Mouse (Mus musculus): ENCODE data around the gene Dclk1. TPM values are rescaled to one million over a fixed set of nuclear protein-coding genes. Genes with fewer than 3 reads are reported as not detected.

Dclk1 gene
- polyA plus RNA-seq, 1 experiment from 2014 or later, result 14.2 TPM

DNA sequence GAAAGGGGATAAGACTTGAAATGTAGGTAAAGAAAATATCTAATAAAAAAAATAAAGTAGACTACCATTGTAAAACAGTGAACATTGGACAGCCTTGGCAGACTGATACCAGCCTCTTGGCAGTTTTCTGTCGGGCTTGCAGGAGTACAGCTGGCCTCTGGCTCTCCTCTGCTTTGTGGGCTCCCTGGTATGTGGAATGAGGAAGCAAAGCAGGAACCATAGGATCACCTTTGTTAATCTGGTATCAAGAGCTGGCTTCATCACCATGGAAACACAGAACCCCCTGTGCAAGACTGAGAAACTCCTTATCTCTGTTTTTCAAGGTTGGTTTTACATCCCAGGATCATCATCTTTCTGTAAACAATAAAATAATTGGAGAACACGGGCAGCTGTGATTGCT lies 29.9 kb upstream of the Dclk1 start:
- Histone ChIP-seq H3K4me1 (replicated peaks; ENCODE audit: control insufficient read depth, insufficient read depth, low read length) (no peaks in the 10 kb centered on the region), H3K36me3 (ENCODE audit: control insufficient read depth, insufficient read depth, low read length) (no peaks in the 10 kb centered on the region), H3K27me3 (replicated peaks; ENCODE audit: control insufficient read depth, insufficient read depth, low read length) (no peaks in the 10 kb centered on the region), H3K9ac (ENCODE audit: low read length) (no peak overlapping the region), H3K9me3 (ENCODE audit: control insufficient read depth, low read length) (no peaks in the 10 kb centered on the region), H3K27ac (ENCODE audit: low read depth) (no peak overlapping the region), H3K4me3 (ENCODE audit: low read depth, low read length) (no peak overlapping the region), H3K4me2 (ENCODE audit: low read length) (no peak overlapping the region)
- no peak for ATAC-seq (replicated peaks; ENCODE audit: low FRiP score, low TSS enrichment, low read depth)
- 23% methylated on average over 2 of the region's 2 CpGs for WGBS
- no peak for DNase-seq (ENCODE audit: low spot score)

DNA sequence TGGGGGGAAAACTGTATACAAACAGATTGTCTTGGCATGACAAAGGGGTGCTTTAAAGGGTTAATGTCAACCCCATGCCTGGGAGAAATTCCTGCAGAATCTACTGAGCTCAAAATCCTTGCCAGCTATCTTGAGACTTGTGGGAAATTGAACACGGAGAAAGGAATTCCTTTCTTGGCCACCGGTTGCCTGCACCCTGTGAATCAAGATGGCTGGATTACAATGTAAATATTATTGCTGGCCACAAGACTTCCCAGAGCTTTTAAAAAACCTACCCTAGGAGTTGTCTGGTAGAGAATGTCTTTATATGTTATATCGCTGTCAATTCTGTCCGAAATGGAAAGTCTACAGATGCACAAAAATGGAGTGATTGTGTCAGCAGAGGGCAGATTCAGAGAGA lies 28.4 kb upstream of the Dclk1 start:
- H3K4me2 ChIP-seq (ENCODE audit: low read length), result no peak overlapping the region
- no peak overlapping the region for H3K9ac ChIP-seq (ENCODE audit: low read length)
- H3K4me3 ChIP-seq (ENCODE audit: low read depth, low read length), result no peak overlapping the region
- no peaks in the 10 kb centered on the region for H3K9me3 ChIP-seq (ENCODE audit: control insufficient read depth, low read length)
- 46% methylated on average over 4 of the region's 4 CpGs for WGBS
- H3K4me1 ChIP-seq (replicated peaks; ENCODE audit: control insufficient read depth, insufficient read depth, low read length), result no peaks in the 10 kb centered on the region
- DNase-seq (ENCODE audit: low spot score) (no peak), ATAC-seq (replicated peaks; ENCODE audit: low FRiP score, low TSS enrichment, low read depth) (no peak)
- H3K27me3 ChIP-seq (replicated peaks; ENCODE audit: control insufficient read depth, insufficient read depth, low read length), result no peaks in the 10 kb centered on the region
- H3K27ac ChIP-seq (ENCODE audit: low read depth), result no peak overlapping the region
- H3K36me3 ChIP-seq (ENCODE audit: control insufficient read depth, insufficient read depth, low read length), result no peaks in the 10 kb centered on the region

DNA sequence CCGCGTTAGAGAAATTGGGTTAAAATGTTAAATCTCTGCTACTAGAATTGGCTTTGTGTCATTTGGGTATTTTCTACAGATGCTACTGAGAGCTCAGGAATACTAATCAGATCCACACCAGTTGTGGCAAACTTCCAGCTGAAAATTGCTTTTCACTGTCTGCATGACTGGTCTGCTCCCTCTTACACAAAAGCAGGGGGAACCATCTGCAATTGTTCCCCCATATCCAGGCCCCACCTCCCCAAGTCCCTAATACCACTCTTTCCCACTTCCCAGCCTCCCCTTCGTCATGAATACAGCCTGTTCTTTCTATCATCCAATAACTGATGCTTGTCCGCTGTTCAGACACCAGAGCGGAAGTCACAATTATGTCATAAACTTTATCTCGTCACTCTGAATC lies 27.8 kb upstream of the Dclk1 start:
- DNase-seq (ENCODE audit: low spot score), result peak; percentile 27
- Histone ChIP-seq H3K9ac (ENCODE audit: low read length) (no peak overlapping the region), H3K36me3 (ENCODE audit: control insufficient read depth, insufficient read depth, low read length) (no peaks in the 10 kb centered on the region), H3K4me2 (ENCODE audit: low read length) (no peak overlapping the region), H3K4me1 (replicated peaks; ENCODE audit: control insufficient read depth, insufficient read depth, low read length) (no peaks in the 10 kb centered on the region), H3K4me3 (ENCODE audit: low read depth, low read length) (no peak overlapping the region), H3K27ac (ENCODE audit: low read depth) (no peak overlapping the region), H3K9me3 (ENCODE audit: control insufficient read depth, low read length) (no peaks in the 10 kb centered on the region), H3K27me3 (replicated peaks; ENCODE audit: control insufficient read depth, insufficient read depth, low read length) (no peaks in the 10 kb centered on the region)
- WGBS, result 77% methylated on average over 6 of the region's 6 CpGs
- no peak for ATAC-seq (replicated peaks; ENCODE audit: low FRiP score, low TSS enrichment, low read depth)

DNA sequence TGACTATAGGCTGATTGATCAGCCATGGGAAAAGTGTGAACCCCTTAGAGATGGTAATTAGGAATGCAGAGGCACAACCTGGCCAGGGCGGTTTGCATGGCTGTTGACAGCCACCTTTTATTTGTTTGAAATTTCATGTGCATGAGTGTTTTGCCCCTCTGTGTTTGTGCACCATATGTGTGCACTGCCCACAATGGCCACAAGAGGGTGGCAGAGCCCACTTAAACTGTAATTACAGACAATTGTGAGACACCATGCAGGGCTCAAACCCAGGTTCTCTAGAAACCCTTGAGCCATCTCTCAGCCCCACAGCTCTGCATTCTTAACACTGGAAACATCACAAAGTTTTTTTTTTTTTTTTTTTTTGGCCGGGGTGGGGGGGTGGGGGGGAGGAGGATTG lies 19.7 kb upstream of the Dclk1 start:
- Histone ChIP-seq H3K4me3 (ENCODE audit: low read depth, low read length) (no peak overlapping the region), H3K36me3 (ENCODE audit: control insufficient read depth, insufficient read depth, low read length) (no peaks in the 10 kb centered on the region), H3K9me3 (ENCODE audit: control insufficient read depth, low read length) (peaks cover 4% of the 10 kb centered on the region; the same call in 1 of the 2 replicates), H3K27me3 (replicated peaks; ENCODE audit: control insufficient read depth, insufficient read depth, low read length) (no peaks in the 10 kb centered on the region), H3K27ac (ENCODE audit: low read depth) (no peak overlapping the region), H3K4me1 (replicated peaks; ENCODE audit: control insufficient read depth, insufficient read depth, low read length) (no peaks in the 10 kb centered on the region), H3K9ac (ENCODE audit: low read length) (no peak overlapping the region), H3K4me2 (ENCODE audit: low read length) (no peak overlapping the region)
- WGBS, result 96% methylated on average over 2 of the region's 2 CpGs
- ATAC-seq (replicated peaks; ENCODE audit: low FRiP score, low TSS enrichment, low read depth), result no peak
- no peak for DNase-seq (ENCODE audit: low spot score)

DNA sequence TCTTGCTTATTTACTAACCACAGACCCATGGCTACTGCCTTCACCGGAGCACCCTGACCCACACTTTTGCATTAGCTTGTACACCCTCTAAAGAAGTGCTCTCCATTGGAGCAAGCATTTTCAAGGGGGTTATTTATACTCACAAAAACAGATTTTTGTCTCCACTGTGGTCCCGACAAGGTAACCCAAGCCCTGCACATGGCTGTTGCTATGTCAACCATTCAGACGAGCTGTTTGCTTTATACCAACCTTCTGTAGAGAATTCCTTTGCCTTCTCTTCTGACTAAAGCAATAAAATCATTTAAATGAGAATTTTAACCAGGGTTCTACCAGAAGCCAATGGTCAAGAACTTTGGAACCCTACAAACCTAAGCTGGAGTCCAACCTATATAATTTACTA lies 18.3 kb upstream of the Dclk1 start:
- H3K4me2 ChIP-seq (ENCODE audit: low read length), result no peak overlapping the region
- no peaks in the 10 kb centered on the region for H3K36me3 ChIP-seq (ENCODE audit: control insufficient read depth, insufficient read depth, low read length)
- DNase-seq (ENCODE audit: low spot score), result no peak
- no peak overlapping the region for H3K27ac ChIP-seq (ENCODE audit: low read depth)
- no peak for ATAC-seq (replicated peaks; ENCODE audit: low FRiP score, low TSS enrichment, low read depth)
- no peaks in the 10 kb centered on the region for H3K27me3 ChIP-seq (replicated peaks; ENCODE audit: control insufficient read depth, insufficient read depth, low read length)
- H3K9ac ChIP-seq (ENCODE audit: low read length), result no peak overlapping the region
- no peak overlapping the region for H3K4me3 ChIP-seq (ENCODE audit: low read depth, low read length)
- H3K9me3 ChIP-seq (ENCODE audit: control insufficient read depth, low read length), result peaks cover 4% of the 10 kb centered on the region; the same call in 1 of the 2 replicates
- 78% methylated on average over 3 of the region's 3 CpGs for WGBS
- H3K4me1 ChIP-seq (replicated peaks; ENCODE audit: control insufficient read depth, insufficient read depth, low read length), result no peaks in the 10 kb centered on the region

DNA sequence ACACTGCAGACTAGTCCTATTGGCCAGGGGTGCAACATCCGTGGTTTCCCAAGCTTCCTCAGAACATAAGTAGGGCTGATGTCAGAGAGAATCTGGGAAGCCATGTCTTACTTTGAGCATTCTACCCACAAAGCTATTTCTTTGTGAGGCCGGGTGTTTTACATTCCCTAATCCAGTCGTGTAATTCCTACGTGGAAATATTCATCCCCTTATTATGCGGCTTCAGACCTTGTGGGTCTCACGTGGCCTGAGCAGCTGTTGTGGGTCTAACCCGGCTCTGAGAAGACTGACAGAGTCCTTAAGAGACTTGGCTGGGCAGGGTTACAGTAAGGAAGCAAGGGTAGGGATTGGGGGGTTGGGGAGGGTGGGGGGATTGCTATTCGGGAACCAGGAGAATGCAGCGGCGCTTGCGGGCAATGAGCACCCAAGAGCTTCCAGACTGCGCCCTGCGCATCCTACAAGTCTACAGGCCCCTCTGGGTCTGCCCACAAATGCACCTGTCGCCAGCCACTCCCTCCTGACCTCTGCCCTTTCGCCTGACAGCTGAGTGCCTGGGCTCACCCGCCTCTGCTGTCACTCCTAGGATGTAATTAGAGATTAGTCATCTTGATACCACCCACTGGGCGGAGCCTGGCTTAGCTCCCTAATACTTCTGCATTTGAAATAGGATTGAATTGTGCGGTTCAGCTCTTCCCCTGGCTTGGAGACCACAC lies 15.5 kb upstream of the Dclk1 start:
- WGBS, result 30% methylated on average over 18 of the region's 18 CpGs
- ATAC-seq (replicated peaks; ENCODE audit: low FRiP score, low TSS enrichment, low read depth) (peak; percentile 58), DNase-seq (ENCODE audit: low spot score) (peak; percentile 54)
- Histone ChIP-seq H3K27me3 (replicated peaks; ENCODE audit: control insufficient read depth, insufficient read depth, low read length) (no peaks in the 10 kb centered on the region), H3K4me3 (ENCODE audit: low read depth, low read length) (no peak overlapping the region), H3K4me1 (replicated peaks; ENCODE audit: control insufficient read depth, insufficient read depth, low read length) (no peaks in the 10 kb centered on the region), H3K36me3 (ENCODE audit: control insufficient read depth, insufficient read depth, low read length) (no peaks in the 10 kb centered on the region), H3K9me3 (ENCODE audit: control insufficient read depth, low read length) (no peaks in the 10 kb centered on the region), H3K9ac (ENCODE audit: low read length) (no peak overlapping the region), H3K27ac (ENCODE audit: low read depth) (no peak overlapping the region), H3K4me2 (ENCODE audit: low read length) (0 out of 2 replicates have a peak overlapping the region, but pooled peaks have one; percentile 7)

DNA sequence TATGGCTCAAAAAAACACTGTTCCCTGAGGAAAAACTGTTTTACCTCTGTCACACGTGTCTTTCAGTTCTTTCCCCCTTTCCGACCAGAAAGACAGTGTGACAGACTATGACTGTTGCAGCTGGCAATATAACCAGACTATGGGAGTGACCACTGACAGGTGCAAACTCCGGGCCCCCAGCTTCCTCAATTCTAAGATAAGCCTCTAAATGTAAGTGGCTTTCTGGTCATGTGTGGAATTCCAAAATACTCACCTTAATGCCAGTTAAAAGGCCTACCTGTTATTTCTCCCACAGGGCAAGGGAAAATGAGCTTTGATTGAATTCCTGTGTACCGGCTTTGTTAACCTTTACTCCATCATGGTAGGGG lies 15.0 kb upstream of the Dclk1 start:
- no peak overlapping the region for H3K9ac ChIP-seq (ENCODE audit: low read length)
- DNase-seq (ENCODE audit: low spot score) (no peak), ATAC-seq (replicated peaks; ENCODE audit: low FRiP score, low TSS enrichment, low read depth) (no peak)
- no peaks in the 10 kb centered on the region for H3K4me1 ChIP-seq (replicated peaks; ENCODE audit: control insufficient read depth, insufficient read depth, low read length)
- 30% methylated on average over 4 of the region's 4 CpGs for WGBS
- H3K4me3 ChIP-seq (ENCODE audit: low read depth, low read length), result no peak overlapping the region
- H3K27ac ChIP-seq (ENCODE audit: low read depth), result no peak overlapping the region
- 0 out of 2 replicates have a peak overlapping the region, but pooled peaks have one; percentile 7 for H3K4me2 ChIP-seq (ENCODE audit: low read length)
- no peaks in the 10 kb centered on the region for H3K36me3 ChIP-seq (ENCODE audit: control insufficient read depth, insufficient read depth, low read length)
- H3K27me3 ChIP-seq (replicated peaks; ENCODE audit: control insufficient read depth, insufficient read depth, low read length), result no peaks in the 10 kb centered on the region
- no peaks in the 10 kb centered on the region for H3K9me3 ChIP-seq (ENCODE audit: control insufficient read depth, low read length)

DNA sequence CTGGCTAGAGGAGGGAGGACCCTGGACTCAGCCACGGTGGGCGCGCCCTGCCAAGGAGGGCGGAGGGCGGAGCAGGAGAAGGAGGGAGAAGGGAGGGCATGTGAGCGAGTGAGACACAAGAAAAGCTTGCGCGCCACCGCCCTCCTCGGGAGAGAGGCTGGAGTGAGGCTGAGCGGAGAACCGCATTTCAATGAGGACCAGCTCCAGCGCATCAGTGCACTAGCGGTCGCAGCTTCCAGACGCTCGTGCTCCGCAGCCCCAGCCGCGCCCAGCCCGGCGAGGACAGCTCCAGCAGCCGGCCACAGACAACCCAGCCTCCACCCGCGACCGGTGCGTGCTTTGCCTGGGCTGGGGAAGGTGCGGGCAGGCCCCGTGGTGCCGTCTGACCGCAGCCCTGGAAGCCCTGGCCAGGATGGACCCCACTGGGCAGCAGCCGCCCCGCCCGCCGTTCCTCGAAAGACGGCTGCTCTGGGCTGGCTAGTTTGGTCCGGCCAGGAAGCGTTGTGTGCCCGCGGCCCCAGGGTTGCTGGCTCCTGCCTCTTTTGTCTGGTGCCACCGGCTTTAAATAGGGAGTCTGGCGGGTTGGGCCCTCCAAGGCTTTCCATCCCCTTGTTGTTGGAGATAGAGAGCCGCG lies 375 bp downstream of the Dclk1 start:
- Histone ChIP-seq H3K4me2 (ENCODE audit: low read length) (peak overlapping the region; percentile 81), H3K36me3 (ENCODE audit: control insufficient read depth, insufficient read depth, low read length) (no peaks in the 10 kb centered on the region), H3K4me1 (replicated peaks; ENCODE audit: control insufficient read depth, insufficient read depth, low read length) (peaks cover 3% of the 10 kb centered on the region; the same call in 1 of the 2 replicates), H3K27ac (ENCODE audit: low read depth) (no peak overlapping the region), H3K27me3 (replicated peaks; ENCODE audit: control insufficient read depth, insufficient read depth, low read length) (peaks cover 14% of the 10 kb centered on the region; the same call in 1 of the 2 replicates), H3K9me3 (ENCODE audit: control insufficient read depth, low read length) (no peaks in the 10 kb centered on the region), H3K9ac (ENCODE audit: low read length) (peak overlapping the region; percentile 45), H3K4me3 (ENCODE audit: low read depth, low read length) (peak overlapping the region; percentile 49)
- ATAC-seq (replicated peaks; ENCODE audit: low FRiP score, low TSS enrichment, low read depth) (peak; percentile 87), DNase-seq (ENCODE audit: low spot score) (peak; percentile 79)
- WGBS, result under 1% methylated on average over 40 of the region's 45 CpGs
